Mouse (Mus musculus): ENCODE data around the gene Isy1.

DNA sequence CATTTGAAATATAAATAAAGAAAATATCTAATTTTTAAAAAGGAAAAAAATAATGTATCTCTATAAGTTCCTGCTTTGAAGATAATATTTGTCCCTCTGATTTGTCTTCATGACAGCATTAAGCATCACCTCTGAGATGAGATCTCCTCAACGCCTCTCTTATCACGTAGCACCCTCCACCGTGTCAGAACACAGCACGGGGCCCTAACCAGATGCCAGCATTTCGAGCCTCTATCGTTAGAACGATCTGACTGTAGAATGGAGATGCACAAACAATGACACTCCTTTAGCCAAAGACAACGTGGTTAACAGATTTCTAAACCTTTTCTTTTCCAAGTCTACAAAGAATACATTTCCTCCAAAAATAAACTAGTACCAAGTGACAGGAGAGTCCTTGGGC lies 54.6 kb downstream of the Isy1 start:
- no peak for TF ChIP-seq CTCF (IDR thresholded peaks at IDR 0.05)
- no peak for TF ChIP-seq EP300 (IDR thresholded peaks at IDR 0.05)
